Mouse (Mus musculus) hindbrain, embryonic 14.5 days (tissue): ENCODE results near the gene Rbck1. TPM values are rescaled to one million over a fixed set of nuclear protein-coding genes. Genes with fewer than 3 reads are reported as not detected.
A peak's percentile ranks its signal among the peaks of the same experiment; 100 is the strongest.
"Not testable (repeated sequence)": the region's sequence is repeated elsewhere in the genome, so short reads cannot be mapped to it uniquely, and the experiment has no call there.

Experiments used
- ATAC-seq: fragments of 200-750 bp; cut with Nextera tagmentation; 2 replicates; pipeline ENCODE4 v1.8.0; 2017; ENCODE audit warnings: moderate number of reproducible peaks, mild to moderate bottlenecking, moderate TSS enrichment, moderate library complexity; ENCODE audit not compliant: low FRiP score
- DNase-seq: peaks from one replicate; pipeline ENCODE4 v3.0.0-alpha.2; 2015; ENCODE audit warnings: low spot score
- H3K27ac ChIP-seq: fragments of 300-500 bp; sonication (generic); 2 replicates; pipeline ENCODE4 v1.5.1; 2014; ENCODE audit warnings: mild to moderate bottlenecking, moderate library complexity
- H3K27me3 ChIP-seq: fragments of 300-500 bp; sonication (generic); 2 replicates; pipeline ENCODE4 v1.6.1; 2014; ENCODE audit warnings: mild to moderate bottlenecking, low read length, mixed read lengths; ENCODE audit not compliant: control insufficient read depth, insufficient read depth
- H3K36me3 ChIP-seq: fragments of 300-500 bp; sonication (generic); replicated peaks from 2 replicates; pipeline ENCODE4 v1.6.1; 2014; ENCODE audit not compliant: control insufficient read depth, insufficient read depth
- H3K4me1 ChIP-seq: fragments of 300-500 bp; sonication (generic); replicated peaks from 2 replicates; pipeline ENCODE4 v1.6.1; 2014; ENCODE audit warnings: antibody characterized with exemption, low read length, mixed read lengths; ENCODE audit not compliant: control insufficient read depth, insufficient read depth
- H3K4me2 ChIP-seq: fragments of 300-500 bp; sonication (generic); replicated peaks from 2 replicates; pipeline ENCODE4 v1.6.1; 2014; ENCODE audit warnings: mild to moderate bottlenecking, moderate library complexity
- H3K4me3 ChIP-seq: fragments of 300-500 bp; sonication (generic); replicated peaks from 2 replicates; pipeline ENCODE4 v1.5.1; 2014; ENCODE audit warnings: mild to moderate bottlenecking, low read length
- H3K9ac ChIP-seq: fragments of 300-500 bp; sonication (generic); 2 replicates; pipeline ENCODE4 v1.6.1; 2014
- H3K9me3 ChIP-seq: fragments of 300-500 bp; sonication (generic); 2 replicates; pipeline ENCODE4 v1.6.1; 2016; ENCODE audit warnings: low read length; ENCODE audit not compliant: control insufficient read depth
- WGBS: fragments of 180-500 bp; shearing (Covaris S2); extraction: QIAGEN DNeasy Blood & Tissue Kit; methylation state at CpG from one replicate; pipeline ENCODE4 v1.1.7; 2014; 5-methylcytosine and 5-hydroxymethylcytosine counted together
- polyA plus RNA-seq: library from polyadenylated mRNA; unstranded; fragments of >200 nt; fragmentation: Nextera tagmentation; extraction: Ambion mirVana; gene quantifications from 2 replicates; pipeline ENCODE4 v1.2.1, GENCODE M21; 2014

The Rbck1 gene
- polyA plus RNA-seq, 1 experiment from 2014 or later: 95.3 TPM

GRCm38 (mm10) chr2:152363245-152364147 is 31.0 kb upstream of the Rbck1 start:
- no peak overlapping the region for H3K4me3 ChIP-seq

GRCm38 (mm10) chr2:152361193-152361592 is 28.7 kb upstream of the Rbck1 start:
- Histone ChIP-seq H3K27me3 (no peaks in the 10 kb centered on the region), H3K4me1 (no peaks in the 10 kb centered on the region), H3K4me3 (no peak overlapping the region), H3K9me3 (no peaks in the 10 kb centered on the region), H3K4me2 (no peak overlapping the region), H3K27ac (no peak overlapping the region), H3K36me3 (no peaks in the 10 kb centered on the region), H3K9ac (no peak overlapping the region)
- DNase-seq: no peak
- ATAC-seq: no peak
- WGBS: 88% methylated on average over 8 of the region's 8 CpGs

More at GRCm38 (mm10) chr2:152363245-152364147, 31.0 kb upstream of the Rbck1 start:
- peak; percentile 77 for DNase-seq
- no peaks in the 10 kb centered on the region for H3K27me3 ChIP-seq
- peak overlapping the region; percentile 30 for H3K4me2 ChIP-seq
- no peak overlapping the region for H3K9ac ChIP-seq
- peak overlapping the region; percentile 66; the same call in 1 of the 2 replicates for H3K27ac ChIP-seq
- no peaks in the 10 kb centered on the region for H3K4me1 ChIP-seq
- H3K36me3 ChIP-seq: no peaks in the 10 kb centered on the region
- ATAC-seq: peak; percentile 76
- no peaks in the 10 kb centered on the region for H3K9me3 ChIP-seq
- 8% methylated on average over 17 of the region's 17 CpGs for WGBS

- no peaks in the 10 kb centered on the region for H3K4me1 ChIP-seq
- H3K4me3 ChIP-seq: no peak overlapping the region
- H3K27ac ChIP-seq: no peak overlapping the region
- no peak for DNase-seq
- WGBS: 66% methylated on average over 7 of the region's 7 CpGs
- no peak overlapping the region for H3K9ac ChIP-seq
- no peaks in the 10 kb centered on the region for H3K36me3 ChIP-seq
- H3K4me2 ChIP-seq: no peak overlapping the region
- no peaks in the 10 kb centered on the region for H3K27me3 ChIP-seq
- no peak for ATAC-seq
- H3K9me3 ChIP-seq: no peaks in the 10 kb centered on the region
Observed at GRCm38 (mm10) chr2:152360271-152360775, 27.9 kb upstream of the Rbck1 start.

- Histone ChIP-seq H3K4me3 (no peak overlapping the region), H3K4me1 (no peaks in the 10 kb centered on the region), H3K27me3 (no peaks in the 10 kb centered on the region), H3K4me2 (no peak overlapping the region), H3K36me3 (no peaks in the 10 kb centered on the region), H3K9ac (no peak overlapping the region), H3K27ac (no peak overlapping the region), H3K9me3 (no peaks in the 10 kb centered on the region)
- ATAC-seq: no peak
- WGBS: 82% methylated on average over 5 of the region's 5 CpGs
- DNase-seq: no peak
Observed at GRCm38 (mm10) chr2:152359616-152360015, 27.2 kb upstream of the Rbck1 start.

GRCm38 (mm10) chr2:152358977-152359376 is 26.5 kb upstream of the Rbck1 start:
- not testable (repeated sequence) for ATAC-seq, H3K4me3 ChIP-seq, H3K4me1 ChIP-seq, DNase-seq, H3K9me3 ChIP-seq, H3K27ac ChIP-seq, H3K4me2 ChIP-seq, H3K9ac ChIP-seq, H3K36me3 ChIP-seq, H3K27me3 ChIP-seq
- 73% methylated on average over 5 of the region's 5 CpGs for WGBS

GRCm38 (mm10) chr2:152357254-152357653 is 24.8 kb upstream of the Rbck1 start:
- DNase-seq: no peak
- H3K9ac ChIP-seq: no peak overlapping the region
- H3K27ac ChIP-seq: no peak overlapping the region
- ATAC-seq: no peak
- no peaks in the 10 kb centered on the region for H3K36me3 ChIP-seq
- H3K4me3 ChIP-seq: no peak overlapping the region
- H3K27me3 ChIP-seq: no peaks in the 10 kb centered on the region
- H3K4me2 ChIP-seq: no peak overlapping the region
- H3K9me3 ChIP-seq: no peaks in the 10 kb centered on the region
- WGBS: 85% methylated on average over 3 of the region's 3 CpGs
- no peaks in the 10 kb centered on the region for H3K4me1 ChIP-seq

- H3K9me3 ChIP-seq: no peaks in the 10 kb centered on the region
- WGBS: 93% methylated on average over 8 of the region's 8 CpGs
- no peak overlapping the region for H3K4me3 ChIP-seq
- H3K36me3 ChIP-seq: no peaks in the 10 kb centered on the region
- no peak overlapping the region for H3K27ac ChIP-seq
- ATAC-seq: no peak
- H3K4me2 ChIP-seq: no peak overlapping the region
- no peak for DNase-seq
- H3K4me1 ChIP-seq: no peaks in the 10 kb centered on the region
- no peak overlapping the region for H3K9ac ChIP-seq
- 0 out of 2 replicates have a peak, but pooled peaks cover 5% of the 10 kb centered on the region for H3K27me3 ChIP-seq
Observed at GRCm38 (mm10) chr2:152349842-152350540, 17.5 kb upstream of the Rbck1 start.

GRCm38 (mm10) chr2:152349205-152349604 is 16.8 kb upstream of the Rbck1 start:
- Histone ChIP-seq H3K36me3 (no peaks in the 10 kb centered on the region), H3K4me2 (no peak overlapping the region), H3K4me1 (peaks cover 4% of the 10 kb centered on the region; the same call in 1 of the 2 replicates), H3K27me3 (0 out of 2 replicates have a peak, but pooled peaks cover 6% of the 10 kb centered on the region), H3K9me3 (no peaks in the 10 kb centered on the region), H3K4me3 (no peak overlapping the region), H3K9ac (no peak overlapping the region), H3K27ac (no peak overlapping the region)
- DNase-seq (no peak), ATAC-seq (no peak)
- 88% methylated on average over 6 of the region's 6 CpGs for WGBS

GRCm38 (mm10) chr2:152347722-152348121 is 15.3 kb upstream of the Rbck1 start:
- H3K27me3 ChIP-seq: 0 out of 2 replicates have a peak, but pooled peaks cover 6% of the 10 kb centered on the region
- no peak overlapping the region for H3K9ac ChIP-seq
- H3K27ac ChIP-seq: no peak overlapping the region
- H3K4me1 ChIP-seq: peaks cover 10% of the 10 kb centered on the region; the same call in 1 of the 2 replicates
- H3K4me2 ChIP-seq: no peak overlapping the region
- no peaks in the 10 kb centered on the region for H3K36me3 ChIP-seq
- 71% methylated on average over 2 of the region's 2 CpGs for WGBS
- no peak for ATAC-seq
- H3K9me3 ChIP-seq: no peaks in the 10 kb centered on the region
- no peak for DNase-seq
- H3K4me3 ChIP-seq: no peak overlapping the region
